Mouse (Mus musculus) embryo, embryonic 10.5 days (tissue): ENCODE measurements around the gene Dmgdh.

Source experiments
- DNase-seq: peaks from one replicate; pipeline ENCODE4 v3.0.0-alpha.2; 2015; ENCODE audit warnings: low spot score

Gene Dmgdh

DNA sequence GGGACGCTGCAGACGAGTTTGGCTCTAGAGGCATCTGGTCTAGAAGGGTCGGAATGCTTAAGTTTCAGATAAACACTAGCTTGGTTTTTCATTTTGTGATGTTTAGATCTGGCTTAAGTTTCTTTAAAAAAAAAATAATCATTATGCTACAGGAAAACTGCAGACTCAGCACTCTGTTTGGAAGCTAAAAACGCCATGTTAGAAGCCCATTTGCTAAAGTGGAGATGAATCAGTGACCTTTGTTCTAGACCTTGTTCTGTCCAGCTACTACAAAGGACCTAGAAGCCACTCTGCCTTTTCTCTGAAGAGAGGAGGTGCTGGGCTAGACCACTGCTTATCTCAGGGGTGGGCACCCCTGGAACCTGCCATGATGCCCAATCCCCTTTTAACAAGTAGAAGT is 36.1 kb downstream of the Dmgdh start:
- no peak for DNase-seq

DNA sequence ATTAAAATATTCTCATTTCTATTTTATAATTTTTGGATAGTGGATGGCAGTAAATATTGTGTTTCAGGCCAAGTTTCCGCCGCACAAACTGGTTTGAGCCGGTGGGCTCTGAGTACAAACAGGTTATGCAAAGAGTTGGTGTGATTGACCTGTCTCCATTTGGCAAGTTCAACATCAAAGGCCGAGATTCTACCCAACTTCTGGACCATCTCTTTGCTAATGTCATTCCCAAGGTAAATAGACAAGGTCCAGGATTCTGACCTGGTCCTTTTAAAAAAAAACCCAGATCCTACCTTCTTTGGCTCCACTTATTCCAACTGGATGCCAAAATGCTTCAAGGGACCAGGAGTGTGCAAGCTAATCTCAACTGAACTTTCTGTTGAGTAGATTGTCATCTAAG is 37.0 kb downstream of the Dmgdh start:
- DNase-seq = no peak

DNA sequence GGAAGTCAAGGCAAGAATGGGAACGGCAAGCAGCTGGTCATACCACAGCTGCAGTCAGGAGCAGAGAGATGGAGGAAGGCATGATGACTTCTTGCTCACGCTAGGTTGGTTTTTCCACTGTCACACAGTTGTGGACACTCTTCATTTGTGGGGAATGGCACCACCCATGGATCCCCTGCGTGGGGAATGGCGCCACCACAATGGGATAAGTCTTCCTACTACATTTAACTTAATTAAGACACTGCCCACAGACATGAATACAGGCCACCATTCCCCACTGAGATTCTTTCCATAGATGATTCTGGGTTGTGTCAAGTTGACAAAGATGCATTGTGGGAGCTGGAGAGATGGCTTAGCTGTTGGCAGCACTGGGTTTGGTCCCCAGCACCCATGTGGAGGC is 38.1 kb downstream of the Dmgdh start:
- DNase-seq = no peak

DNA sequence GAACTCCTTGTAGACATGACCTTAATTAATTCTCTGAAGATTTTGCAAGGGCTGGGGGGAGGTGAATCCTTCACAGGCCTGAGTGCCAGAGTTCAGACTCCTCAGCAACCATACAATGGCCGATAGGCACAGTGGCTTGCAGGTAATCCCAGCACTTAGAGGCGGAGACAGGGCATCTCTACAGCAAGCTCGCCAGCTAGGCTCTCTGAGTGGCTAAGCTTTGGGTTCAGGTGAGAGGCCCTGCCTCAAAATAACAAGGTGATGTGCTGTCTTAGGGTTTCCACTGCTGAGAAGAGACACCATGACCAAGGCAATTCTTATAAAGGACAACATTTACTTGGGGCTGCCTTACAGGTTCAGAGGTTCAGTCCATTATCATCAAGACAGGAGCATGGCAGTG is 39.6 kb downstream of the Dmgdh start:
- no peak for DNase-seq

DNA sequence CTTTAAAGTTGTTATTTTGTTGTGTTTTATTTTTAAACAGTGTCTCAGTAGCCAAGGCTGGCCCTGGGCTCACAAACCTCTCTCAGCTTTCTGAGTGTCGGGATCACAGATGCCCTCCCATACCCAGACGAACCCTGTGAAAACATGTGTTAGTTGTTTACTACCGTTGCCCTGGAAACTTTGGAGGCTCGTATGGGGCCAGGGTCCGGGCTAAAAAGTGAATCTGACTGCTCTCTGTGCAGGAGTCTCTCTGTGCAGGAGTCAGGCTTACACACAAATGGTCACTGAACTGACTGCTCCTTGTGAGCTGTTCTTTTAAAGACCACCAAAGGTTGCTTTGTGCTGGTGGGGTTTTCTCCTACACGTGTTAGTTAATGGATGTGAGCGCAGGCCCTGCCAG is 42.9 kb downstream of the Dmgdh start:
- peak; percentile 50 for DNase-seq

DNA sequence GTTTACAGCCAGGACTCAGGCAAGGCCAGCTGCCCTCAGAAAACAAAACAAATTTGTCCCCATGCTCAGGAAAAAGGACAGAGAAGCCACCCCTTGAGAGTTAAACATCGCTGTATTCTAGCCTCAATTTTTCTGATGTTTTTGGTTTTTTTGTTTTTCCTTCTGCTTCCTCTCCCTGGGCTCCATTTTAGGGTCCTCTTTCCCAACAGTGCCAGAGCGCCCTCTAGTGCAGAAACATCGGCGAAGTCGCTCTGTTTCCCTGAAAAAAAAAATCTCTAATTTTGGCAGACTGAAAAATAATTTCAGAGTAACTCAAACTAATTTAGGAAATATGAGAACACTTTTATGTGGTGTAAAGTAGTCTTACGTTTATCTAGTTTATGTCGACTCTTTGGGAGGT is 44.7 kb downstream of the Dmgdh start:
- peak; percentile 88 for DNase-seq

DNA sequence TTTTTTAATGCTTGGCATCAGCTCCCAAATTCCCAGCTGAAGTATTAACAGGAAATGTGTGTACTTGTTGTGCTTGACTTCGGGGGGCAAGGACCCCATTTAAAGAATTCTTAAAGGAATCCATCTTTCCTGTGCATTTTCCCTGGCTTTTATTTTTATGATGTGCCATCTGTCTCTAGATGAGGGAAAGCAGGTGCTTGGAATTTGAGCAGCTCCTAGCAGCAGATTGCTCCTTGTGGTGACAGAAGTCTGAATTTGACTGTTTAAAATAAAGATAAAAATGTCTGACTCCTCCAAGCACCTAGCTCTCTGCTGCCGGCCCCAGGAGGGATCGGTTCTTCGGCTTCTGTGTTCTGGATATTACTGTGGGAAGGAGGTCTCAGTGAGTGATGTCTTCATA is 47.7 kb downstream of the Dmgdh start:
- no peak for DNase-seq

DNA sequence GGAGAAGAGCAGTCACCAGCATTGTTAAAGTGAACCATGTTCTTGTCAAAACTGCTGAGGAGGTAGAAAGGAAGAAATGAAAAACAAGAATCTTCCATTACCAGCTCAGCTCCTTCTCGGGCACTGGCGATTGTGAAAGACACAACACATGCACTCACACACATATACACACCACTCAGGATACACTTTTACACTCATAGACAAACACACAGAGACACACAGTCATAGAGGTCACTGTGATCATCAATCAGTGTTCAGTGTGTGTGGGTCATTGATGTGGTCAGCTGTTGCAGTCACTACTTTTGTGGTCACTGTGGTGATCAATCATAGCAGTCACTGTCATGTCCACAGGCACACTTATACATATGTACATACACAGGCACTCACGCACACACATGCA is 49.2 kb downstream of the Dmgdh start:
- no peak for DNase-seq

DNA sequence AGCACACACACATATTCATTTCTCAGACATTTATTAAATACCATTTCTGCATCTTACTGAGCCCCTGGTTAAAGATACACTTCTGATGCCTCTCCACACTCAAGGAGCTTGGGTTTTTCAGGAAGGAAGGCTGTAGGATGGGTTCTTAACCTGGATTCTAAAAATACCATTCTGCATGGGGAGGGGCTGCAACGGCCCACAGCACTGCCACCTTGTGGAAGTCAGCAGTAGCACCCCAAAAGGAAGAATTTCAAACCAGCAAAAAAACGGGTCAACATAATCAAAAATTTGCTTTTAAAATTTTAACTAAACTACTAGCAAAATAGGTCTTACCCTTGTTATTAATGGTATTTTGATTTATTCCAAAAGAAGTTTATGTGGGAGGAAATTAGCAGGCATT is 50.0 kb downstream of the Dmgdh start:
- peak; percentile 19 for DNase-seq

DNA sequence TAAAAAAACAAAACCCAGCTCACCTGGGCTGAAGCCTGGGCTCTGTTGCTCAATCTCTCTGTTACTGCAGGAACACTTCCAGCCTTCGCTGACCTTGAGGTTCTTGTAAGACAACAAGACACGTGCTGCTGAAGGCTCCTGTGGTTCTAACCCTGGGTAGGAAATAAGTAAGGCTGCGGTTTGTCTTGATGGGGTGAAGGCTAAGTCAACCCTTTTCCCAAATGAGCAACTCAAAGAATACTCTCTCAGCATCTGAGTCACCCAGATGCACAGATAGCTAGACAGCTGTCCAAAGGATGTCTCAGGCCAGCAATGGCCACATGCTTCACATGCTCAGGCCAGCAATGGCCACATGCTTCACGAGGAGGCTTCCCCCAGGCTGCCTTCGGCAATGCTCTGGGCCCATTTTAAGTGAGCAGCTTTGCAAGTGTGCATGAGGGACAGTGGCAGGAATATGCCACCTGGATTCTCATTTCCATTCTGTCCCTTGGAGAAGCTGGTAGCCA is 61.0 kb downstream of the Dmgdh start:
- DNase-seq = no peak

DNA sequence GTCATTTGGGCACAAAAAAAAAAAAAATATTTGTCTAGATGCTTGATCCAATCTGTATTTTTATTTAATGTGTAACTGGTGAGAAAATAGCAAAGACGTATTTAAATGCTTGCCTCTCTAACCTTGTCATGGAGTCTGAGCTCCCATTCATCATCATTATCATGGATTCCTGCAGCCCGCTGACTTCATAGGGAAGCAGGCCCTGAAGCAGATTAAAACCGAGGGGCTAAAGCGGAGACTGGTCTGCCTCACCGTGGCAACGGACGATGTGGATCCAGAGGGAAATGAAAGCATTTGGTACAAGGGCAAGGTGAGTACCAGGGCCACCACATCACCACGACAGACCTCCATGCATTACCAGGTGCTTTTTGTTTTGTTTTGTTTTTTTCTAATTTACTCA is 69.9 kb downstream of the Dmgdh start:
- DNase-seq = peak; percentile 36

DNA sequence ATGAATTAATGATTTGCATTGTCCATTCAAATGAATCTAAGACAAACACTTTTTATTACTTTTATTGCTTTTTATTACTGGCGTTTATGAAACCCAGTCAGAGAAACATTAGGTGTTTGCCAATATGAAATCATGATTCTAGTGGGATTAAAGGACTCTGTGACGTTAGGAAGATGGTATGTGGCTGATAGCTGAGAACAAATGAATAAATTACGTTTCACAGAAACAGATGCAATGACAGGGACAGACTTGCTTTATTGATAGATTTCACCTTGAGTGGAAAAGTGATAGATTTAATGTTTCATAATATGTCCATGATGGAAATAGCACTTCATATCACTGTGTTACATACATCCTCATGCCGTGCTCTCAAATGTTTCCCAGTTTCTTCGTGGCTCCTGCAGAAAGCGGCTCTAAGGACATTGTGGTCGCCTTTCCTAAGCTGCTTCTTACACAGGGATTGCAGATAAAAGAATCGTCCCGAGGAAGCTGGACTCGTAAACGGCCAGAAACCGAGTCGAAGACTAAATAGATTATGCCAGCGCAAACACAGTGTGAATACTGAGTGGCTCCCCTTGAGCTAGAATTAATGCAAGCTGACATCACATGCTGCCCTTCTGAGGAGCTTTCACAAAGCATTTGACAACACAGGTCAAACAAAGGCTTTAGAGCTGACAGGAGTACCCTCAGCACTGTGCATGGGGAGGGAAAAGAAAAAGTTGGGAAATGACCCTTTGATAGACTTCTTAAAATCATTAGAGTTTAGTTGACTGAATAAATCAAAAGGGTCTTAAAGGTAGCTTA is 78.6 kb downstream of the Dmgdh start:
- peak; percentile 66 for DNase-seq

DNA sequence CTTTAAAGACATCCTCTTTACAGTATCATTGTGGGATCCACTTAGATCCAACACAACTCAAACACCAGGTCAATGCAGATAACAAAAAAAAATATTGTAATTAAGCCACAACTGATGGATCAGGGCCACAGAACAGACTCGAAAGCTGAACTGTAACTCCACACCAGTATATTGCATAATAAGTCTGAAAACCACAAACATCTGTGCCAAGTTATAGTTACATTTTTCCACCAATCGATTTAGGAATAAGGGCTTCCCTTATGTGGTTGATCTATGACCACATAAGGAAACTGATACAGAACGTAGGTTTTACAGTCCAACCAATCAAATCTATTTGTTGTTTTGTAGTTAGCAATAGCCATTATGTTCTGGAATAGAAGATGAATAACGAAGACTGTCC is 80.9 kb downstream of the Dmgdh start:
- no peak for DNase-seq

DNA sequence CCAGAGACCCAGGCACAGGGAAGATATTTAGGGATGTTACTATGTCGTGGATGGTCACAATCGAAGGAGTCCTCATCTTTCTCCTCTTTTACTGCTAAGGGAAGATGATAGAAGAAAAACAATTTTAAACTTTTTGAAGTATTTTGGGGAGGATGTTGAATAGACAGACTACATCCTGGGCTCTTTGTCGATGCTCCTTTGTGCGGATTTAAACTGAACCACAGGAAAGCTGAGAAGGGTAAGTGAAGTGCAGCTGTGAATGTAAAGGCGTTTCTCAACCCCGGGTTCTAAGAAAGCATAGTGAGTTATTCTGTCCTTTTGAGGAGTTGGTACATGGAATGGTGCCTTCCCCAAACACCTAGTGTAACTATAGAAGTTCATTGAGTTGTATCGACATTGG is 82.4 kb downstream of the Dmgdh start:
- no peak for DNase-seq

DNA sequence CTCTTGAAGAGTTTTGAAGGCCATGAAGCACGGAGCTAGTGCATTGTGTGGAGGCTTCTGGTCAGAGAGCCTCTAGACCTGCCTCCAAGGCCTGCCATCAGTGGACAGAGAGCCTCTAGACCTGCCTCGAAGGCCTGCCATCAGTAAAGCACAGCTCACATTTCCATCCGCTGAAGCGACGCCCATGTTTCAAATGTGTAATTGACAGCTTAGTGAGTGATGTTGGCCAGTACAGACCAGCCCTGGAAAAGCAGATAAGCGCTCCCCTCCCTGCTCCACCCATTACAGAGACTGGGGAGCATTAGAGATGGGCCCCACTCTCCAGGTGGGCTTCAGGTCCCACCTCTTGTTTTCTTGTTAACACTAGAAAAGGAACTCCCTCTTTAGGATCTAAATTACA is 83.3 kb downstream of the Dmgdh start:
- DNase-seq = no peak

DNA sequence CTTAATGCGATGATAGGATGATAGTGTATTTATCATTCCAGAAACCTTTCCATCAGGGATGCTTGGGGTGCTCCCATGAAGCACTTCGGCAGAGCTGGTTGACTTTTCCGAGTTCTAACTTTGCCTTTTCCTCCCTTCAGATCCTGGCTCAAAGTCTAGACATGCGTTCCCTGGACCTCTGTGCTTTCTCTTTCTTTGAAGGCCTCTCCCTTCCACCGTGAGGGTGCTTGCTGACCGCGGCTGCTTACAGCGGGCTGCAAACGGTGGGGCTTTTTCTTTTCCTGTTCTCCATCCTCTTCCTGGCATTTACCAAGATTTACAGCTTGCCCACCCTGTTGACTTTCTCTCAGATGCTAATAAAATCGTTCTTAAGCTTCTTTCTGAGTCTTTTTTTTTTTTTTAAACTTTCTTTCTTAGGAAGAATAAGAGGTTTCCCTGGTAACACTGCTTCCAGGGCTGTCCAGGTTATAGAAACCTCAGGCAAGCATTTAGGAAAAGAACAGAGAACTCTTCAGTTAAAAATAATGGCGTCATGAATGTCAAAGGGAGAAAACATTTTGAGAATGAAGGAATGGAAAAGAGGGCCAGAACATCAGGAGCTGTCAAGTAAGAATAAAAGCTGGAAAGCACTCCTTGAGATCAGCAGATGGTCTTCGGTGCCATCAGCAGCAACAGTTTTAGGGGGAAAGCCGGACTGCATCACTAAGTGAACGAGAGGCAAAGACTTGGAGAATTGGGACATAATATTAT is 84.1 kb downstream of the Dmgdh start:
- DNase-seq = no peak

DNA sequence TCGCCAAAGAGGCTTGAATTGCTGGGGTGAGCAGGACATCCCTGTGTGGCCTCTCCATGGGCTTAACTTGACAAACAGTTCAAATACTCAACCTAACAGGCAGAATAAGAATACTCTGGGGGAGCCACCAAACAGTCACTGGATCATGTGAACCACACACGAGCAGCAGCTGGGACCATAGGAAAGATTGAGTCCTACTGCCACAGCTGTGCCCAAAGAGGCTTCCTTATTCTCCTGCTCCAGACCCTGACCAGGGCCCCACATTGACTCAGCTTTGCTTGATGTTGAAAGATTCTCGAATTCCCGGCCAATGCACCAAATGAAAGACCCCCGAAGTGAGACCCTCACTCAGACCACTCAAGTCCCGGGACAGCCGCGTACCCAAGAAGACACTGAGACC is 87.6 kb downstream of the Dmgdh start:
- no peak for DNase-seq

DNA sequence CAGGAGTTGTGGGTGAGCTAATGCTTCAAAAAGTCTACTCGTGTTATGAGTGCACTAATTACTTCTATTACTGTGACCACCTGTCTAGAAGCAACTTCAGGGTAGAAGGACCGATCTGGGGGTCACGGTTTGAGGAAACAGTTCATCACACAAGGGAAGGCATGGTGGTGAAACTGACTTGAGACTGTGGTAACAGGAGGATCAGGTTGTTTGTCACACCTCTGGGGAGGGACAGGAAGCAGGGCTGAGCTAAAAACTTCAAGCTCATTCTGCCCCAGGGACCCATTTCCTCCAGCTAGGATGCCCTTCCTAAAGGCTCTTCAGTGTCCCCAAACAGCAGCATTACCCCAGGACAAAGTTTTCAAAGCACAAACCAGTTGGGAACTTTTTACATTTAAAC is 88.6 kb downstream of the Dmgdh start:
- DNase-seq = no peak

DNA sequence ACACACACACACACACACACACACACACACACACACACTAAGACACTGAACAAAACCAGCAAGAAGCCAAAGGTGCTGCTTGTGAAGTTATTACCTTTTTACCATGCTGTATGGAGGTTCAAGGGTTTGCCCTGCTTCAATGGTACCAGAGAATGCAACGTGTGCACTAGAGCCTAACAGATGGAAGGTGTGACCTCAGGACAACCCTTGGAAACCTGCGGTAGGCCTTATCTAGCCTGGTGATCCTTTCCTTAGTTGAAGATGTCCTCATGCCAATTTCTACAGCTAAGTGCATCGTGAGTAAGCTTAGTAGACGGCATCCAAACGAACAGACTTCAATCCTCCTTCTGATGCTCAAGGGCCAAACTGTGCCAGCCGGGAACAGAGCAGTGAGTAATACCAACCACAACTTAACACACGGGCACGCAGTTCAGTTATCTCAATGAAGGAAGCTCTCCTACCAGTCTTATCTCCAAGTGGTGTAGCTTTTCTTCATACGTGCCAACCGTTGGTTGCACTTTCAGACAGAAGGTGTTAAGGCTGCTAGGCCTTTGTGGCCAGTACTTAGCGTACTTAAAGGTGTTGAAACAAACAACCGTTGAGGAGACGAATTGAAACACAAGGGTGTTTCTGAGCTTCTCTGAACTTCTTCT is 90.2 kb downstream of the Dmgdh start:
- DNase-seq = no peak

DNA sequence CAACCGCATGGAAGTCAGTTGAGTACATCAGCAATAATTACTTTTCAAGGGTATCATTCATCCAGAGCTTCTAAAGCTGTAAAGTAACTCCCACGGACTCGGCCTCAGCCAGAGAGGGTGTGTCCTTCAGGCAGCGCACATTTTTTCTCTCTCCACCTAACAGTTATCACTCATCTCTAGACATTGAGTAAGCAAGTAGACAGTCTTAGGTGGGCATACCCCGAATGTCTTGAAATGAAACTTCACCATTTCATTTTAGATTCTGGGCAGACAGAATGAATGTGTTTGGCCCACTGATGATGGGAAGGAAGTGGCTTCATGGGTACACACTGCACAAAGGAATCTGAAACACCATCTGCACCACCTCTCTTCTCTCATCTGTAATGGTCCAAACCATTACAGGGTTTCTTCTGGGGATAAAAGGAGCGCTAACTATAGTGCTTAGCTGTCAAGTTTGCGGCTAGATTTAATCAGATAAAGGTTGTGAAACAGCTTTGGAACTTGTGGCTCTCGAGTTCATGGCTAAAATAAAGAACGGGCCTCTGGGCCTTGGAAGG is 96.9 kb downstream of the Dmgdh start:
- peak; percentile 61 for DNase-seq

DNA sequence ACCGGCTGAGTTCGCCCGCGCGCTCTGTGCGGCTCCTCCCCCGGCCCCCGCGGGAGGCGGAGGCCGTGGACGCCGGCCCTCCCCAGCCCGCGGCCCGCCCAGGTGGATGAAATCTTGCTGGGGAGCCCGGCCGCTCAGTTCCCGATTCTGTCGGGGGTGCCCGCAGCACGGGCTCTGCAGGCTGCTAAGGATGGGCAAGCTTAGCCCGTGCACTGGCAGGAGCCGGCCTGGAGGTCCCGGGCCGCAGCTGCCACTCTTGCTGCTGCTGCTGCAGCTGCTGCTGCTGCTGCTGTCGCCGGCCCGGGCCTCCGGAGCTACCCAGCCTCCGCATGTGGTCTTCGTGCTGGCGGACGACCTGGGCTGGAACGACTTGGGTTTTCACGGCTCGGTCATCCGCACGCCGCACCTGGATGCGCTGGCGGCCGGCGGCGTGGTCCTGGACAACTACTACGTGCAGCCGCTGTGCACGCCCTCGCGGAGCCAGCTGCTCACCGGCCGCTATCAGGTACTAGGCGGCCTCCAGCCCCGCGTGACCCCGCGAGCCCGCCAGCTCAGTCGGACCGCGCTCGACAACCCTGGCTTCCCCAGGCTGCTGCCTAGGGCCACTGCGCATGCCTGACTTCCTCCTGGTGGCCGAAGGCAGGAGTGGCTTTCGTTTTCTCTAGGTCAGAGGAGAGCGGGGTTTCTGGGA is 97.5 kb downstream of the Dmgdh start, which contains the start of gene Arsb:
Arsb (plus strand) TSS at position 43 of the 691 bp plus-strand sequence.
- peak; percentile 91 for DNase-seq

DNA sequence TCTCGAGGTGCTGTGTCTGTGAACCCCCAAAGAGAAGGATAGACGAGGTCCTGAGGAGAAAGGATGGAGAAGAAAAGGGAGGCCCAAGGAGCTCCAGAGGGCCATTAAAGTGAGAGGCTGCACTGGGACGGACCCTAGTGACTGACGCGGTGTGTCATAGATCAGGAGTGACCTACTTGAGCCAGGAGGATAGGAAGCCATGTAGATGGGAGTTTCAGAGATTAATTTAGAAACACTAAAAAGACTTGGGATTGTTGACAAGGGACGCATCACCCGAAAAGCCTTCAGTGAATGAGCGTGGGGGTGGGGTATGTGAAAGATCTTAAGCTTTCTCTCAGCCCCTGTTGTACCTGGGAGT is 98.0 kb downstream of the Dmgdh start:
- no peak for DNase-seq
